Mouse (Mus musculus) liver, embryonic 16.5 days (tissue): ENCODE measurements at regions not wholly inside any gene's neighbourhood (a gene's known extent, or its start where the extent isn't known, plus 50 kb on each side); places are given as distances from the start of the nearest gene placed in this dataset.

ENCODE experiments used
- ATAC-seq: fragments of 200-750 bp; cut with Nextera tagmentation; 2 replicates; pipeline ENCODE4 v1.8.0; 2017; ENCODE audit warnings: low read depth, mild to moderate bottlenecking, moderate number of reproducible peaks, moderate library complexity
- H3K27ac ChIP-seq: fragments of 300-500 bp; sonication (generic); 2 replicates; pipeline ENCODE4 v1.5.1; 2014; ENCODE audit warnings: mild to moderate bottlenecking, low read length
- H3K27me3 ChIP-seq: fragments of 300-500 bp; sonication (generic); 2 replicates; pipeline ENCODE4 v1.6.1; 2014; ENCODE audit warnings: low read depth, low read length, mixed read lengths; ENCODE audit not compliant: control insufficient read depth, insufficient read depth
- H3K36me3 ChIP-seq: fragments of 300-500 bp; sonication (generic); 2 replicates; pipeline ENCODE4 v1.6.1; 2014; ENCODE audit warnings: mild to moderate bottlenecking; ENCODE audit not compliant: control insufficient read depth, insufficient read depth
- H3K4me1 ChIP-seq: fragments of 300-500 bp; sonication (generic); 2 replicates; pipeline ENCODE4 v1.6.1; 2014; ENCODE audit warnings: low read depth, low read length, mixed read lengths; ENCODE audit not compliant: control insufficient read depth
- H3K4me2 ChIP-seq: fragments of 300-500 bp; sonication (generic); 2 replicates; pipeline ENCODE4 v1.6.1; 2014; ENCODE audit warnings: low read depth, low read length, mixed read lengths
- H3K4me3 ChIP-seq: fragments of 300-500 bp; sonication (generic); 2 replicates; pipeline ENCODE4 v1.5.1; 2014; ENCODE audit warnings: low read depth, mild to moderate bottlenecking, low read length
- H3K9ac ChIP-seq: fragments of 300-500 bp; sonication (generic); 2 replicates; pipeline ENCODE4 v1.6.1; 2014; ENCODE audit warnings: low read depth, low read length
- H3K9me3 ChIP-seq: fragments of 300-500 bp; sonication (generic); replicated peaks from 2 replicates; pipeline ENCODE4 v1.6.1; 2016; ENCODE audit warnings: low read length; ENCODE audit not compliant: control insufficient read depth
- WGBS: fragments of 180-500 bp; shearing (Covaris S2); extraction: QIAGEN DNeasy Blood & Tissue Kit; methylation state at CpG from one replicate; pipeline ENCODE4 v1.1.7; 2014; ENCODE audit not compliant: insufficient replicate concordance; 5-methylcytosine and 5-hydroxymethylcytosine counted together

DNA sequence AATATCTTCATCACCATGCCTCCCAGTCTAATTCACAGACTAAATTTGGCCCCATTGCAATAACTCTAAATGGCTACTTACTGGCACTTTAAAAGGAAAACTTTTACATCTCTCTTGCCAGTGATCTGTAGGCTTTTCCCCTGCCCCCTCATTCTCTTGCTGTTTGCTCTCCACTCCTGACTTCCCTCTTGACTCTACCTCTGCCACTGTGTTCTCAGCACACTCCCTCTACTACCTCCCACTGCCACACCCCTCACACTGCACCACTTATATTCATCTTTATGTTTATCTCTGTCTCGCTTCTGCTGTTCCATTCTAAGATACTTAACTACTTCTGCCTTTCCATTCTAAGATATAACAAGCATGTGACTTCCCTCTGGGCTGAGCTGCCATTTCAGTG, 141.4 kb upstream of the Rnf32 start:
- no peak overlapping the region for H3K4me2 ChIP-seq
- H3K4me3 ChIP-seq, result no peak overlapping the region
- no peaks in the 10 kb centered on the region for H3K36me3 ChIP-seq
- no peaks in the 10 kb centered on the region for H3K4me1 ChIP-seq
- 36% methylated on average over 1 of the region's 1 CpGs for WGBS
- no peaks in the 10 kb centered on the region for H3K9me3 ChIP-seq
- H3K9ac ChIP-seq, result no peak overlapping the region
- H3K27ac ChIP-seq, result no peak overlapping the region
- H3K27me3 ChIP-seq, result no peaks in the 10 kb centered on the region
- no peak for ATAC-seq

GRCm38 (mm10) chr5:29036636-29037035, 159.2 kb upstream of the Rnf32 start:
- no peaks in the 10 kb centered on the region for H3K36me3 ChIP-seq
- no peaks in the 10 kb centered on the region for H3K27me3 ChIP-seq
- no peaks in the 10 kb centered on the region for H3K4me1 ChIP-seq
- no peak overlapping the region for H3K4me2 ChIP-seq
- no peak overlapping the region for H3K9ac ChIP-seq
- H3K27ac ChIP-seq, result no peak overlapping the region
- H3K4me3 ChIP-seq, result no peak overlapping the region
- 60% methylated on average over 20 of the region's 20 CpGs for WGBS
- no peak for ATAC-seq
- no peaks in the 10 kb centered on the region for H3K9me3 ChIP-seq

DNA sequence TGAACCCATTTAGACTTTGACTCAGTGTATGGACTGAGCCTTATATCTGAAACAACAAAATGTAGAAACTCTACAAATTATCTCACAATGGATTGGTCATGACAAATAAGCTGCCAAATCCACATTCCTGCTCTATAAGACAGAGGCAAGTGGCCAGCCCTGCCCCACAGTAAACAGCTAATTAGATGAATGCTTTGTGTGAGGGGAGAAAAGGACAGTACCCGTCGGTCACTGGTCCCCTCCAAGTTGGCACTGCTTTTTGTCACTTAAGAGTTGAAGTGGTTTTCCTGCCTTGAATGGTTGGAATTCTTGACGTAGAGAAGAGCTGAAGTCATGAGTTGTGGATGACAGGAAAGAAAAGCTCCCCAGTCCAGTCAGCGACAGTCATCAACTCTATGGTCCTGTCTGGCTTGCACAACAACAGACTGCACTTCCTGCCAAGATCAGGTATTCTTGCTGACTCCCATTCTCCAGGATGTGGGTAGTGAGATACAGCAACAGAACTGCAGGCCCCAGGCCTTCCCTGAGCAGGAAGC, 162.3 kb upstream of the Rnf32 start:
- WGBS, result 28% methylated on average over 4 of the region's 4 CpGs

GRCm38 (mm10) chr5:29030525-29030924, 165.3 kb upstream of the Rnf32 start:
- ATAC-seq, result no peak
- Histone ChIP-seq H3K9me3 (no peaks in the 10 kb centered on the region), H3K36me3 (no peaks in the 10 kb centered on the region), H3K4me3 (no peak overlapping the region), H3K9ac (no peak overlapping the region), H3K4me2 (no peak overlapping the region), H3K27ac (no peak overlapping the region), H3K27me3 (no peaks in the 10 kb centered on the region), H3K4me1 (no peaks in the 10 kb centered on the region)
- WGBS, result 44% methylated on average over 5 of the region's 5 CpGs

More for the DNA sequence above, 162.3 kb upstream of the Rnf32 start:
- H3K9me3 ChIP-seq, result no peaks in the 10 kb centered on the region
- no peak for ATAC-seq
- H3K4me3 ChIP-seq, result no peak overlapping the region
- no peaks in the 10 kb centered on the region for H3K4me1 ChIP-seq
- no peak overlapping the region for H3K4me2 ChIP-seq
- no peak overlapping the region for H3K9ac ChIP-seq
- H3K36me3 ChIP-seq, result no peaks in the 10 kb centered on the region
- H3K27me3 ChIP-seq, result no peaks in the 10 kb centered on the region
- H3K27ac ChIP-seq, result no peak overlapping the region

GRCm38 (mm10) chr5:29029957-29030356, 165.8 kb upstream of the Rnf32 start:
- no peaks in the 10 kb centered on the region for H3K4me1 ChIP-seq
- H3K4me2 ChIP-seq, result no peak overlapping the region
- ATAC-seq, result no peak
- H3K9ac ChIP-seq, result no peak overlapping the region
- no peak overlapping the region for H3K27ac ChIP-seq
- H3K9me3 ChIP-seq, result no peaks in the 10 kb centered on the region
- WGBS, result 41% methylated on average over 5 of the region's 5 CpGs
- H3K36me3 ChIP-seq, result no peaks in the 10 kb centered on the region
- H3K27me3 ChIP-seq, result no peaks in the 10 kb centered on the region
- no peak overlapping the region for H3K4me3 ChIP-seq

DNA sequence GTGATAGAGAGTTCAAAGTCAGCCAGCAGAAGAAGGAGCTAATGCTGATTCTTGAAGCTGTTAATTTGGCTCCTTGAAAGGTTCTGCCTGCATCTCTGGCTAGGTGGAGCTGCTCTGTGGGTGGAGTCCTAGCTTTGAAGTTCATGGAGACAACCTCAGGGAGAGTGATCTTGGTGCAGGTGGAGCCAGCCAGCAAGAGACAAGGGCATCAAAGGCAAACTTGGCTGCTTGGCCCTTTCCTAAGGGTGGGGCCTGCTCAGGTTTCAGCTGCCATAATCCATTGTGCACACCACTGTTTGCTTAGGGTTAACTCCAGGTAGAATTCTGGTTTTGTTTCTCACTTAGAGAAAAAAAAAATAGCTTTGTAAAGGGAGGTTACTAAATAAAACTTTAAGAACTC, 170.7 kb upstream of the Rnf32 start:
- H3K9ac ChIP-seq, result no peak overlapping the region
- H3K4me3 ChIP-seq, result no peak overlapping the region
- no peaks in the 10 kb centered on the region for H3K36me3 ChIP-seq
- no peak for ATAC-seq
- no peaks in the 10 kb centered on the region for H3K27me3 ChIP-seq
- no peak overlapping the region for H3K27ac ChIP-seq
- H3K4me2 ChIP-seq, result no peak overlapping the region
- no peaks in the 10 kb centered on the region for H3K4me1 ChIP-seq
- no peaks in the 10 kb centered on the region for H3K9me3 ChIP-seq

- no peak for ATAC-seq
- Histone ChIP-seq H3K27ac (no peak overlapping the region), H3K9ac (no peak overlapping the region), H3K4me3 (no peak overlapping the region), H3K9me3 (no peaks in the 10 kb centered on the region), H3K27me3 (no peaks in the 10 kb centered on the region), H3K4me2 (no peak overlapping the region), H3K36me3 (no peaks in the 10 kb centered on the region), H3K4me1 (no peaks in the 10 kb centered on the region)
- 55% methylated on average over 2 of the region's 2 CpGs for WGBS
Measured at GRCm38 (mm10) chr5:28992796-28993195, 203.0 kb upstream of the Rnf32 start.

- Histone ChIP-seq H3K4me1 (no peaks in the 10 kb centered on the region), H3K9ac (no peak overlapping the region), H3K27me3 (no peaks in the 10 kb centered on the region), H3K27ac (no peak overlapping the region), H3K9me3 (no peaks in the 10 kb centered on the region), H3K4me2 (no peak overlapping the region), H3K4me3 (no peak overlapping the region), H3K36me3 (no peaks in the 10 kb centered on the region)
- 32% methylated on average over 1 of the region's 1 CpGs for whole genome bisulfite sequencing
- no peak for ATAC-seq
Measured at GRCm38 (mm10) chr5:28979932-28980331, 215.9 kb upstream of the Rnf32 start.

GRCm38 (mm10) chr5:28970404-28970803, 225.4 kb upstream of the Rnf32 start:
- Histone ChIP-seq H3K9ac (no peak overlapping the region), H3K27ac (no peak overlapping the region), H3K4me2 (no peak overlapping the region), H3K36me3 (no peaks in the 10 kb centered on the region), H3K9me3 (no peaks in the 10 kb centered on the region), H3K4me1 (no peaks in the 10 kb centered on the region), H3K27me3 (no peaks in the 10 kb centered on the region), H3K4me3 (no peak overlapping the region)
- WGBS, result 46% methylated on average over 2 of the region's 2 CpGs
- ATAC-seq, result no peak

GRCm38 (mm10) chr5:28955036-28955435, 240.8 kb upstream of the Rnf32 start:
- ATAC-seq, result no peak
- H3K36me3 ChIP-seq, result no peaks in the 10 kb centered on the region

More at GRCm38 (mm10) chr5:28955036-28955435, 240.8 kb upstream of the Rnf32 start:
- H3K4me2 ChIP-seq, result no peak overlapping the region
- no peaks in the 10 kb centered on the region for H3K27me3 ChIP-seq
- H3K9me3 ChIP-seq, result no peaks in the 10 kb centered on the region
- no peak overlapping the region for H3K9ac ChIP-seq
- no peak overlapping the region for H3K27ac ChIP-seq
- H3K4me3 ChIP-seq, result no peak overlapping the region
- no peaks in the 10 kb centered on the region for H3K4me1 ChIP-seq
